Mouse (Mus musculus) liver, adult 10 weeks (tissue): ENCODE measurements around the gene Rhbdl1. TPM values are rescaled to one million over a fixed set of nuclear protein-coding genes. Genes with fewer than 3 reads are reported as not detected.

Source experiments
- polyA plus RNA-seq: library from polyadenylated mRNA; stranded (reverse); fragments of 350-450 nt; fragmentation: Illumina TruSeq; extraction: RNeasy Lipid Tissue Mini Kit (QIAGEN cat#74804); gene quantifications from one replicate; pipeline ENCODE4 v1.2.3, GENCODE M21; 2014; ENCODE audit warnings: low read depth, low replicate concordance

Gene Rhbdl1
- polyA plus RNA-seq: not detected

GRCm38 (mm10) chr17:25837076-25837410 lies at the start of gene Rhbdl1:
Gene Rhbdl1 (minus strand): TSS chr17:25837295.

GRCm38 (mm10) chr17:25880196-25880910 lies 43.3 kb upstream of the Rhbdl1 start, which contains the start of gene Wfikkn1:
Gene Wfikkn1 (minus strand): TSS chr17:25880858.

GRCm38 (mm10) chr17:25874721-25875170 lies 37.7 kb upstream of the Rhbdl1 start, which contains the start of gene Mettl26:
Gene Mettl26 (plus strand): TSS chr17:25875074.

GRCm38 (mm10) chr17:25868601-25869191 lies 31.6 kb upstream of the Rhbdl1 start, which contains the start of gene Mcrip2:
Gene Mcrip2 (minus strand): TSS chr17:25868764.

GRCm38 (mm10) chr17:25860832-25861703 lies 24.0 kb upstream of the Rhbdl1 start, which contains the start of gene Wdr90:
Gene Wdr90 (minus strand): TSS chr17:25861501.

GRCm38 (mm10) chr17:25844396-25844901 lies 7.4 kb upstream of the Rhbdl1 start, which contains the start of gene Rhot2:
Gene Rhot2 (minus strand): TSS chr17:25844851.

GRCm38 (mm10) chr17:25841117-25841880 lies 4.2 kb upstream of the Rhbdl1 start, which contains the start of gene Gm20683:
Gene Gm20683 (minus strand): TSS chr17:25841763.

GRCm38 (mm10) chr17:25833291-25833663 lies 3.8 kb downstream of the Rhbdl1 start, which contains the start of gene Stub1:
Gene Stub1 (minus strand): TSS chr17:25833404.

GRCm38 (mm10) chr17:25828712-25829557 lies 8.2 kb downstream of the Rhbdl1 start, which contains the start of gene Jmjd8:
Gene Jmjd8 (plus strand): TSS chr17:25828867.

GRCm38 (mm10) chr17:25823452-25823851 lies 13.6 kb downstream of the Rhbdl1 start, which contains the start of gene Wdr24:
Gene Wdr24 (plus strand): TSS chr17:25823627.

GRCm38 (mm10) chr17:25808789-25809605 lies 28.1 kb downstream of the Rhbdl1 start, which contains the start of gene Fbxl16:
Gene Fbxl16 (plus strand): TSS chr17:25809085.

GRCm38 (mm10) chr17:25796951-25797369 lies 40.1 kb downstream of the Rhbdl1 start, which contains the start of gene Metrn:
Gene Metrn (minus strand): TSS chr17:25797136.

GRCm38 (mm10) chr17:25795609-25796092 lies 41.4 kb downstream of the Rhbdl1 start, which contains the start of gene AC134908.4:
Gene AC134908.4 (minus strand): TSS chr17:25795659.

GRCm38 (mm10) chr17:25792615-25793014 lies 44.5 kb downstream of the Rhbdl1 start, which contains the start of gene Fam173a:
Gene Fam173a (minus strand): TSS chr17:25792901.

GRCm38 (mm10) chr17:25786280-25786679 lies 50.8 kb downstream of the Rhbdl1 start, which contains the start of gene Ccdc78:
Gene Ccdc78 (plus strand): TSS chr17:25786580.

GRCm38 (mm10) chr17:25785281-25785745 lies 51.8 kb downstream of the Rhbdl1 start, which contains the start of gene Haghl:
Gene Haghl (minus strand): TSS chr17:25785673.

